Mouse (Mus musculus) stomach, postnatal 0 days (tissue): Measurements from ENCODE around the gene Htr6.

Source experiments
- CTCF ChIP-seq: IDR thresholded peaks from 2 replicates; pipeline ENCODE4 v1.5.1; 2016; ENCODE audit warnings: antibody characterized with exemption, low read depth, mild to moderate bottlenecking, moderate library complexity
- EP300 ChIP-seq: optimal IDR thresholded peaks from 2 replicates; pipeline ENCODE3; 2016; ENCODE audit warnings: antibody characterized with exemption

DNA sequence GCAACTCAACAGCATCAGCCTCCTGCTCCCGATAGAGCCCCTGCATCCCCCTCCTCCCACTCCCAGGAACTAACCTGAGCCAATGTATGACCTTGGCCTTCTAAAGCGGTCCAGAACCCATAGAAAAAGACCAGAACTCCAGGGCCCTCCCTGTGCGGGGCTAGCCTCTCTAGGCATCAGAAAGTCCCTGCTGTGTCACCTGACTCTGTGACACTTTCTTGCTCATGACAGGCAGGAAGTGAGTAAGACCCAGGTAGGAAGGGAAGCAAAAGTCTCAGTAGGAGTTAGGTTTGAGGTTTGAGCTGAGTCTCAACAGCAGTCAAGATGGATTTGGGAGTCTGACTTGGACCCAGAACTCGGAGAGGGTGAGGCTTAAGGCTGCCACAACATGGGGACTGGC is 11.6 kb upstream of the Htr6 start:
- TF ChIP-seq CTCF, result no peak
- TF ChIP-seq EP300, result no peak
